Mouse (Mus musculus) adrenal gland, postnatal 4 days (tissue): ENCODE results near the gene Gcnt2. TPM values are rescaled to one million over a fixed set of nuclear protein-coding genes. Genes with fewer than 3 reads are reported as not detected.

ENCODE experiments used
- DNase-seq, 2 experiments: peaks; one replicate each; pipeline ENCODE4 v3.0.0; 2021 to 2022; ENCODE audit warnings: low spot score in 2 of 2, mixed read lengths in 2 of 2
- long read RNA-seq, 2 experiments: library from polyadenylated mRNA; stranded (forward); transcript quantifications; one replicate each; pipeline ENCODE4 v2.0.0; 2021
- total RNA-seq, 2 experiments: library from RNA; stranded (reverse); gene quantifications; 2 replicates each; pipeline ENCODE4 v1.2.3; 2021

The Gcnt2 gene
- total RNA-seq: 10 to 100 TPM; 10.3 to 11.0 TPM
- long read RNA-seq, experiment 1, full-length matches to known transcripts: 2 of 4 reads
- long read RNA-seq, experiment 1, partial matches to known transcripts: 0 of 4 reads
- long read RNA-seq, experiment 1, other reads (novel, unspliced or antisense): 2 of 4 reads
- long read RNA-seq, experiment 2, full-length matches to known transcripts: 2 of 4 reads
- long read RNA-seq, experiment 2, partial matches to known transcripts: 0 of 4 reads
- long read RNA-seq, experiment 2, other reads (novel, unspliced or antisense): 2 of 4 reads

DNA sequence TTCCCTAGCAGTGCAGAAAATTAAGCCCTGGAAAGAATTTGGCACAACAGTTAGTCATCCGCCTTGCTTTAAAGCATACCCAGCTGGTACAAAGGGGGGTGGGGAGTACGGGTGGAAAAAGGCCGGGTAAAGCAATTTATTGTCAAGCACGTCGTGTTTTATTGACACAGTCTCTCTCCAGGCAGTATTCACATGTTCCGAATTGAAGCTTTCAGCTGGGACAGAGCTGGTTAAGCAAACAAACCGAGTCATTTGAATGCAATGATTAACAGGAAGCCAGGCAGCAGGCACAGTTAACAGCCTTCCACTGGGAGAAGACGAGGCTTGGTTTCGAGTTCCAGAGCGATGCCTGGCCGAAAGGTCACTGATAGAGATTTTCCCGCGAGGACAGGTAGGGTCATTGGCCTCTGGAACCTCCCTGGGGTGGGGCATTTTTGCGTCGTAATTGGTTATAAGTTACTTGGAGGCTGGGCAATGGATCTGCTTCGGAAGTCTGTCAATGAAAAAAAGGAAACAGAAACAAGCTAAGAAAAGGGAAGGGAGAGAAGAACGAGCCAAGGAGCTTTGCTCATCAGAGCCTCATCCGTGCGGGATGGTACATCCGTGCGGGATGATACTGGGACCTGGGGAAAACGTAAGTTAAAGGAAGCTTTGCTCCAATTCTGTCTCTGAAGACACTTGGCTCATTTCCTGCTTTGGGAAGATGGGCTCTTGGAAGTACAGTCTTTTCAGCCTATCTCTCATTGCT, at the start of gene Gcnt2:
Gene Gcnt2 (plus strand): TSS at position 103 of the 748 bp plus-strand sequence.
- DNase-seq: peak in 1 of 2 experiments; percentile 12

- no peak for DNase-seq
Observed at GRCm38 (mm10) chr13:40820617-40821016, 38.9 kb upstream of the Gcnt2 start.

- DNase-seq: no peak
Observed at GRCm38 (mm10) chr13:40821911-40822310, 37.6 kb upstream of the Gcnt2 start.

GRCm38 (mm10) chr13:40841146-40841787, 18.3 kb upstream of the Gcnt2 start:
- no peak for DNase-seq

GRCm38 (mm10) chr13:40842141-40842540, 17.4 kb upstream of the Gcnt2 start:
- DNase-seq: no peak

- DNase-seq: peak; percentile 22 to 60
Observed at GRCm38 (mm10) chr13:40843418-40844067, 16.0 kb upstream of the Gcnt2 start.

DNA sequence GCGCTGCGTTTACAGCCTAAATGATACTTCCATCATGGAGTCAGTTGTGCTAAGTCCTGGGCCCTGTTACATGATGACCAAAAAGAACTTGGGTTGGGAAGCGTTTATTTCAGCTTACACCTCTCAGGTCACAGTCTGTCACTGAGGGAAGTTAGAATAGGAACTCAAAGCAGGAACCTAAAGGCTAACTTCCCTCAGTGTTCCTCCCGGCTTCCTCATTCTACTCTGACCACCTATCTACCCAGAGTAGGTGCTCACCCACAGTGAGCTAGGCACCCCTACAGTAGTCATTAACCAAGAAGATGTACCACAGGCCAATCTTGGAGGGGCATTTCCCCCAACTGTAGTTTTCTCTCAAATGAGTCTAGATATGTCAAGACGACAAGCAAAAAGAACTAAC, 15.4 kb upstream of the Gcnt2 start:
- no peak for DNase-seq

DNA sequence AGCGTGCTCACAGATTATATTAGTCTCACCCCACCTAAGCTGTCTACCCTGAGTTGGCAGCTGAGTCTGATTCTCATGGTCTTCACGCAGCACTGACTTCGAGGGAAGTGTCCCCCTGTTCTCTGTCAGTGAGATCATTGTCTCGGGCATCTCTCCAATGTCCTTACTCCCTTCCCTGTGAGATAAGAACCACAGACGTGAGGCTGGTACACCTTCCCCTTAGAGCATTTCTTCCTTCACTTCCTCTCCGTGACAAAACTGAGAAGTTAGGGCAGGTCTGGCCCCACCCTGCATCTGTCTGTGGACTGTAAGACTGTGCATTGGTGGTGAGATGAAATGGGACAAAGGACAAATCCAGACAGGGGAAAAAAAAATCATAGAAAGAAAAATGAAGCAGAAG, 13.6 kb upstream of the Gcnt2 start:
- DNase-seq: no peak

GRCm38 (mm10) chr13:40846375-40846774, 13.2 kb upstream of the Gcnt2 start:
- DNase-seq: no peak

DNA sequence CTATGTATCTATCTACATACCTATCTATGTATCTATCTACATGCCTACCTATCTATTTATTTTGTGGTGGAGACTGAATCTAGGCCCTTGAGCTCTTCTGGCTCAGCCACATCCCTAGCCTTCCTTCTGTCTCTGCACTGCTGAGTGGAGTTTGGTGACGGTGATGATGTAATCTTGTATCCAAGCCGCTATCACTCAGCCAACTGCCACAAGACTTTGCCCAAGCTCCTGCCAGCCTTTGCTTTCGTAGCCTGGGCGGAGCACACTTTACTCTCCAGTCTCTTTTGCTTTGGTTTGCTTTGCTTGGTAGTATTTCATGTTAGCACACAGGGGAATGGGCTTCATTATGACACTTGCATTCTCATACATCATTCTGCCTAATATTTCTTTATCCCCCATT, 11.7 kb upstream of the Gcnt2 start:
- DNase-seq: no peak

DNA sequence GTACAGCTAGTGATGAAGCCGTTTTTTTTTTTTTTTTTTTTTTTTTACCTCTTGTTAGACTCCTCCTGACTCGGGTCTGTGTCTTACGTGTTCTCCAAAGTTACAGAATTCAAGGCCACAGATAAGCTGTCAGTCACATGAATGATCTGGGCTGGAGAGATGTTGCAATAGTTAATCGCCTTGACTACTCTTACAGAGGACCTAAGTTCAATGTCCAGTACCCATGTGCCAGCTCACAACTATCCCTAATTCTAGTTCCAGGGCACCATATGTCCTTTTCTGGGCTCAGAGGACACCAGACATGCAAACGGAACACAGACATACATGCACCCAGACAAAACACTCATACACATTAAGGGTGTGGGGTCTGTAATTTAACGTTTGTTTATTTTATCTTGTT, 8.9 kb upstream of the Gcnt2 start:
- no peak for DNase-seq

GRCm38 (mm10) chr13:40851281-40851680, 8.3 kb upstream of the Gcnt2 start:
- DNase-seq: no peak

DNA sequence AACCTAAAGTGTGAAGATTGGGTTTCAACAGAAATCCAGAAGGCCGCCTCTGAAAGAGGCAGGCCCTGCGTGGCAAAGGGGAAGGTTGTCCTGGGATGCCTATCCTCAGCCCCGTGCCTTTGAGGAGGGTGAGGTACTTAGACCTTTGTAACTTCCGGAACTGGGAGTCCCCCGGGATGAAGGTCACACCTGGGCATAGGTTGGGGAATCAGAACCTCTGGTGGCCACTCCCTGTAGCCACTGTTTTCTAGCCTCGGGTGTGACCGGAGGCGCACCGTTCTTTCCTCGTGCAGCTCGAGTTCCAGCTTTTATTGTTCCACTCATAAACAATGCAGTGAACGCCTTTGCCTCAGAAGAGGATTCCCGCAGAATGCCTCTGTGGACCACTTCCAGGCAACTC, 7.6 kb upstream of the Gcnt2 start:
- DNase-seq: no peak

DNA sequence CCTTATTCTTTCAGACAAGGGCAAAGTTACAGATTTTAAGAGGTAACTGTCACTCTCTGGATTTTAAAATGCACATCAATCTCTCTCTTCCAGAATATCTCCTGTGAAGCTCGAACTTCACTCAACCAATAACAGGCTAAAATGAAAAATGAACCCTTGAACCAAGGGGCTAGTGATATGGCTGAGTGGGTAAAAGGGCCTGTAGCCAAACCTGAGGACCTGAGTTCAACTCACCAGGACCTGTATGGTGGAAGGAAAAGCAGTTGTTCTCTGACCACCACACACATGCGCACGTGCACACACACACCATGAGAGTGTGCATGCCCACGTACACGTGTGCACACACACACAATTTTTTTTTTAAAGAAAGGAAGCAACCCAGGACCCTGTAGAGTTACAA, 6.8 kb upstream of the Gcnt2 start:
- no peak for DNase-seq

GRCm38 (mm10) chr13:40853842-40854241, 5.7 kb upstream of the Gcnt2 start:
- DNase-seq: no peak

- no peak for DNase-seq
Observed at GRCm38 (mm10) chr13:40854451-40855058, 5.0 kb upstream of the Gcnt2 start.

DNA sequence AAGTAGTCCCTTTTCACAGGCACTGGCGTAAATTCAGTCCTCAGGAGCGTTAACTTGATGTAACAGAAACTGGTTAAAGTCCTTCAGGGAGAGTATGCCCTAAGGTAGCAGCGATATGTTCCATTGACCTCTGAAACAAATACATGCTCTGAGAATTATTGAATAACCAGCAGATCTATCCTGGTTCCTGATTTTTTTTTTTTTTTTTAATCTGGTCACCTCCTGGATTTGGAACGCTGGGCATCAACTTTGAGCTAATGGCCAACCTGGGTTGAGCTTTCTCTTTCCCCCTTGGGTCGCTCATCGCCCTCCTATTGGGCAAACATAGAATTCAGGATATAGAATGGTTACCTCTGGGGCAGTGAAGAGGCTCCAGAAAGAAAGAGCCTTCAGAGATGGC, 4.3 kb upstream of the Gcnt2 start:
- no peak for DNase-seq

GRCm38 (mm10) chr13:40856786-40857185, 2.8 kb upstream of the Gcnt2 start:
- DNase-seq: no peak

- no peak for DNase-seq
Observed at GRCm38 (mm10) chr13:40857281-40857818, 2.2 kb upstream of the Gcnt2 start.

DNA sequence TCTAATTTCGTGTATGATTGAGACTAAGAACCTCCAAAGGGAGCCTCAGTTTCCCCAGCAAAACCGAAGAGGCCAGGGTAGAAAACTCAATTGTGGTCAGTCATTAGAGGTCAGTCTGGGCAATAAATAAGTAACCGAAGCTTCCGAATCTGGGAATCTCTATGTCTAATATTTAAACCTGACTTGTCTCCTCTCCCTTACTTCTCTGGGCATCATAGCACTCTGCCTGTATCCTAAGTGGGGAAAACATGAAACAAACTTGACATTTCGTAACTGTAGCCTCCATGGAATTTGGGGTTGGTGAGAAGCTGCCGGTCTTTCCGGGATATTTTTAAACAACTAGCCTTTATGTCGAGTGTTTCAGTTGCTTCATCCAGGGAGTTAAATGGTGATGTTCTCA, 329 bp upstream of the Gcnt2 start:
- no peak for DNase-seq

- no peak for DNase-seq
Observed at GRCm38 (mm10) chr13:40863006-40863405, 3.5 kb downstream of the Gcnt2 start.
